Mouse (Mus musculus) hindbrain, embryonic 16.5 days (tissue): ENCODE measurements at regions not wholly inside any gene's neighbourhood (a gene's known extent, or its start where the extent isn't known, plus 50 kb on each side); places are given as distances from the start of the nearest gene placed in this dataset.
A peak's percentile ranks its signal among the peaks of the same experiment; 100 is the strongest.

Experiments used
- ATAC-seq: fragments of 200-750 bp; cut with Nextera tagmentation; 2 replicates; pipeline ENCODE4 v1.8.0; 2017; ENCODE audit warnings: moderate TSS enrichment, moderate library complexity
- H3K27ac ChIP-seq: fragments of 300-500 bp; sonication (generic); 2 replicates; pipeline ENCODE4 v1.5.1; 2014; ENCODE audit warnings: low read depth, mild to moderate bottlenecking, control low read depth, low read length, moderate library complexity
- H3K27me3 ChIP-seq: fragments of 300-500 bp; sonication (generic); replicated peaks from 2 replicates; pipeline ENCODE4 v1.6.1; 2014; ENCODE audit warnings: low read length; ENCODE audit not compliant: control insufficient read depth, insufficient read depth
- H3K36me3 ChIP-seq: fragments of 300-500 bp; sonication (generic); 2 replicates; pipeline ENCODE4 v1.6.1; 2014; ENCODE audit warnings: mild to moderate bottlenecking, low read length, moderate library complexity, mixed read lengths; ENCODE audit not compliant: control insufficient read depth, insufficient read depth
- H3K4me1 ChIP-seq: fragments of 300-500 bp; sonication (generic); 2 replicates; pipeline ENCODE4 v1.6.1; 2014; ENCODE audit warnings: low read depth, low read length; ENCODE audit not compliant: control insufficient read depth, insufficient read depth
- H3K4me2 ChIP-seq: fragments of 300-500 bp; sonication (generic); 2 replicates; pipeline ENCODE4 v1.6.1; 2014; ENCODE audit warnings: mild to moderate bottlenecking, low read length, control low read depth, moderate library complexity
- H3K4me3 ChIP-seq: fragments of 300-500 bp; sonication (generic); 2 replicates; pipeline ENCODE4 v1.5.1; 2014; ENCODE audit warnings: mild to moderate bottlenecking, low read length, control low read depth, moderate library complexity
- H3K9ac ChIP-seq: fragments of 300-500 bp; sonication (generic); 2 replicates; pipeline ENCODE4 v1.6.1; 2014; ENCODE audit warnings: low read depth, mild to moderate bottlenecking, control low read depth, low read length, moderate library complexity
- H3K9me3 ChIP-seq: fragments of 300-500 bp; sonication (generic); 2 replicates; pipeline ENCODE4 v1.6.1; 2014; ENCODE audit warnings: mild to moderate bottlenecking, low read length, moderate library complexity; ENCODE audit not compliant: control insufficient read depth
- WGBS: fragments of 180-500 bp; shearing (Covaris S2); extraction: QIAGEN DNeasy Blood & Tissue Kit; methylation state at CpG from one replicate; pipeline ENCODE4 v1.1.7; 2014; 5-methylcytosine and 5-hydroxymethylcytosine counted together

DNA sequence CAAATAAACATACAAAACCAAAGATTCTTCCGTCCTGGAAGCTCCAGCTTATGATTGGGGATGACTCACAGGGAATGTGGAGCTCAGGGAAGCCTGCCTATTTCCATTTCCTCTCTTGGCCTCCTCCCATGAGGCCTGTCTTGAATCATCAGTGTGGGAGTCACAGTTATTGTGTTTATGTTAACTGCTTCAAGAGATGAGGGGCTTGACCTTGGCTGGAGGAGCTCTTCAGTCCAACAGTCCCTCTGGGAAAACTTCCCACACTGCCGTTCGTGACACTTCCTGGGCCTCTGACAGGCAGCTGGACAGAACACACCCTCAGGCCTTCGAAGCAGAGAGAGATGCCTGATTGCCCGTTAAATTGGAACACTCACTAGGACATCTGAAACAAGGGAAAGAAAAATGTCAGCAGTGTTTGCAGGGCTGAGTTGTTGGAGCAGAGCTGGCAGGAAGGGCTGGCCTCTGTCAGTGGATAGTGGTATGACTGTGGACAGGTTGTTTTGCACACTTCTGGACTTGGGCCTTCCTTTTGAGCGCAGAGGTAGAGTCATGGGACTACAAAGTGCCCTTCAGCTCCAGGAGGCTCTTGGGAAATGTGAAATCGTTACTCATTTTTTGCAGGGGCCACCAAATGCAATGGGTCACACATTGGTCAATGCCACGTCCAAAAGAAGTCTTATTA lies 2105.5 kb upstream of the Lrrc6 start:
- Histone ChIP-seq H3K9me3 (no peaks in the 10 kb centered on the region), H3K36me3 (no peaks in the 10 kb centered on the region), H3K4me1 (no peaks in the 10 kb centered on the region), H3K4me3 (no peak overlapping the region), H3K4me2 (no peak overlapping the region), H3K27me3 (no peaks in the 10 kb centered on the region), H3K9ac (no peak overlapping the region), H3K27ac (no peak overlapping the region)
- ATAC-seq: peak; percentile 27; the same call in 1 of the 2 replicates
- WGBS: 64% methylated on average over 8 of the region's 8 CpGs

DNA sequence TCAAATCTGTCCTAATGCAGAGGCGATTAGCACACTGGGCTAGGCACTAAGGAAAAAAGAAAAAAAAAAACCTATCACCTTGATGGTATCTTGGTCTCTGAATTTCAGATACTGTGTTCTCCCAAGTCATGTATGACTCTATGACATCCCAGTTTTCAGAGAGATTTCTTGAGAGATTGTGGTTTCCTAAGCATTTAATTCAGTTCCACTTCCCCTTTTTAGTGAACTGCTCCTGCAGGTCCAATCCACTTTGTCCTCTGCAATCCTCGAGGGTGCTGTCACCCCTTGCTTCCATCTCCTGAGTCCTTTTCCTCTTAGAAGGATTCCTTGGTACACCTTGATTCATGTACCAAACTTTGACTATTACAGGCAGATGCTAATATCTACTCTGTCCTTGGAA lies 2104.8 kb upstream of the Lrrc6 start:
- H3K4me2 ChIP-seq: no peak overlapping the region
- H3K36me3 ChIP-seq: no peaks in the 10 kb centered on the region
- 93% methylated on average over 2 of the region's 2 CpGs for WGBS
- H3K27me3 ChIP-seq: no peaks in the 10 kb centered on the region
- no peak overlapping the region for H3K9ac ChIP-seq
- H3K27ac ChIP-seq: no peak overlapping the region
- no peaks in the 10 kb centered on the region for H3K4me1 ChIP-seq
- no peak overlapping the region for H3K4me3 ChIP-seq
- no peak for ATAC-seq
- no peaks in the 10 kb centered on the region for H3K9me3 ChIP-seq

DNA sequence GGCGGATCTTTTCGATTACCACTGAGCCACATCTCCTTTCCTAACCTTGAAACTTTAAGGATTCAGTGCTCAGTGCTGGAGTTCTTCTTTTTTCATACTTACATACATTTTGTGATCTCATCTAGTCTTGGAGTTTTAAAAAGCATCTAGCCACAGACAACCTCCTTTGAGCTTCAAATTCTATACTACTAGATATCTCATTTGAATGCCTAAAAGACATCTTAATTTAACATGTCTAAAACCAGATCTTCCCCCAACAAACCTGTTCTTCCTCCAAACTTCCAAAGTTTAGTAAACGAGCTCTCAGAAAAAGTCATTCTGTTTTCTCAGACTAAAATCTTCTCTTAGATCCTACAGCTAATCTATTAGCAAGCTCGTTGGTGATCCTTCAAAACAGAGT lies 2081.5 kb upstream of the Lrrc6 start:
- H3K9me3 ChIP-seq: no peaks in the 10 kb centered on the region
- H3K9ac ChIP-seq: no peak overlapping the region
- 90% methylated on average over 4 of the region's 4 CpGs for WGBS
- no peaks in the 10 kb centered on the region for H3K36me3 ChIP-seq
- H3K4me3 ChIP-seq: no peak overlapping the region
- no peak overlapping the region for H3K27ac ChIP-seq
- no peaks in the 10 kb centered on the region for H3K4me1 ChIP-seq
- no peak for ATAC-seq
- H3K27me3 ChIP-seq: no peaks in the 10 kb centered on the region
- H3K4me2 ChIP-seq: no peak overlapping the region

DNA sequence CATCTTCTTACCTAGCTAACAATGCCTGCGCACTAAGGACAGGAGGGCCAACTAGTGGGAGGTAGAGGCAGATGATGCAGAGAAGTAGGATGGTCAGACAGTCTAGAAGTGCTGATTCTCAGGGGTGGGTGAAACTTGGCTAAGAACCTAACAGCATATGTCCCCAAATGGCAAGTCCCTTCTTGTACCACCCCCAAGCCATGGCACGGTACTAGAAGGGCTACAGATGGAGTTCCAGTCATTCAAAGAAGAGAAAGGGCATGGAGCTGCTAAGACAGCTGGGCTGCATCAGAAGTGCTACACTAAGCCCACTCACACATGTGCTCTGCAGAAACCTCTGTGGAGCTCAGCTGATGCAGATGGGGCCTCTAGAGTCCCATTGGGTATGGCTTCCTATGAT lies 2078.8 kb upstream of the Lrrc6 start:
- Histone ChIP-seq H3K4me1 (no peaks in the 10 kb centered on the region), H3K9me3 (no peaks in the 10 kb centered on the region), H3K27me3 (no peaks in the 10 kb centered on the region), H3K36me3 (no peaks in the 10 kb centered on the region), H3K9ac (no peak overlapping the region), H3K27ac (no peak overlapping the region), H3K4me3 (no peak overlapping the region), H3K4me2 (no peak overlapping the region)
- ATAC-seq: no peak
- 95% methylated on average over 2 of the region's 2 CpGs for WGBS

DNA sequence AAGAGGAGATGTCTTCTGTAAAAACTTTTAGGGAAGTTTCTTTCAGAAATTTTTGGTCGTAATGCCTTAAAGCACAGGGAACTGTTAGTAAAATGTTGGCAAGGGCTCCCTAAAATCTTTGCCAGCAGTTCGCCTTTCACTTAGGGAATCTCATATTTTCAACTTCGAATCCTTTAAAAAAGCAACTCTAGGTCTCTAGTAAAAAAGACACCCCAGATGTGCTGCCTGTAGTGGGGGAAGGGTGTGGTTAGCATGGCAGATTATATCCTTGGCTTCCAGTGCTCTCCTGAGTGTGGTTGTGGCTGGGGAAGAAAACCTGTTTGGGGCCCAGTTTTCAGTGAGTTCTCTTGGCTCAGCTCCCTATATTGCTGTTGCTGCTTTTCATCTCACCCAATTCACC lies 2059.9 kb upstream of the Lrrc6 start:
- no peak overlapping the region for H3K4me3 ChIP-seq
- no peaks in the 10 kb centered on the region for H3K4me1 ChIP-seq
- 84% methylated on average over 3 of the region's 3 CpGs for WGBS
- H3K9ac ChIP-seq: no peak overlapping the region
- no peaks in the 10 kb centered on the region for H3K27me3 ChIP-seq
- no peak for ATAC-seq
- no peaks in the 10 kb centered on the region for H3K9me3 ChIP-seq
- no peak overlapping the region for H3K4me2 ChIP-seq
- no peak overlapping the region for H3K27ac ChIP-seq
- H3K36me3 ChIP-seq: no peaks in the 10 kb centered on the region

DNA sequence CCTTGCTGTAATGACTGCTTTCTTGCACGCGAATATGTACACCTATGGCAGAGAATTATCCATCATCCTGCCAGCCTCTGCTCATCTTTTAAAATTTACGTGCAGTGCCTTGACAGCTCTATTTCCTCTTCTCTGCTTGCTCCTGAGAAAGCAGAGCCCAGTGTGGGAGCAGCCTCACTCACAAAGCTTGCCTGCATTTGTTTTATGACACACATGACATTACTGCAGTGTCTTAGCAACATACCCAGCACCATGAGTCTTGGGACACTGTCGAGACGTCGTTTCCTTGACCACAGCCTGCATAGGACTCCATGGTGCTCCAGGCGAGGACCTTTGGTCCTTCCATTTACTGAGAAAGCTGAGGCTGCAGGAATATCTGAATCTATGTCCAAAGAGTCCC lies 2055.4 kb upstream of the Lrrc6 start:
- WGBS: 57% methylated on average over 7 of the region's 7 CpGs

DNA sequence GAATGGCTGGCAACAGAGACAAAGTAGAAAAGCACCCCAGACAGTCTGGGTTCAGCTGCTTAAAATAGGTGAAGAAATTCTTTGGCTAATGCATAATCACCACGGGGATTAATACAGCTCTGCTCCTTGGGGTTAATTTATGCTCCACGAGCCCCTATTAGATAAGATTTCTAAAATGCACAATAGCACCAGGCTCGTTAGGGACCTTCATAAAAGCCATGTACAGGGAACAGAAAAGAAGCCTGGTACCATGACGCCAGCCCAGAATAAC lies 2035.3 kb upstream of the Lrrc6 start:
- no peak for ATAC-seq
- H3K4me1 ChIP-seq: no peaks in the 10 kb centered on the region

More for the DNA sequence above, 2055.4 kb upstream of the Lrrc6 start:
- Histone ChIP-seq H3K9ac (no peak overlapping the region), H3K4me3 (no peak overlapping the region), H3K4me2 (no peak overlapping the region), H3K27me3 (no peaks in the 10 kb centered on the region), H3K27ac (no peak overlapping the region), H3K36me3 (no peaks in the 10 kb centered on the region), H3K9me3 (no peaks in the 10 kb centered on the region), H3K4me1 (no peaks in the 10 kb centered on the region)
- ATAC-seq: peak; percentile 56; the same call in 1 of the 2 replicates

DNA sequence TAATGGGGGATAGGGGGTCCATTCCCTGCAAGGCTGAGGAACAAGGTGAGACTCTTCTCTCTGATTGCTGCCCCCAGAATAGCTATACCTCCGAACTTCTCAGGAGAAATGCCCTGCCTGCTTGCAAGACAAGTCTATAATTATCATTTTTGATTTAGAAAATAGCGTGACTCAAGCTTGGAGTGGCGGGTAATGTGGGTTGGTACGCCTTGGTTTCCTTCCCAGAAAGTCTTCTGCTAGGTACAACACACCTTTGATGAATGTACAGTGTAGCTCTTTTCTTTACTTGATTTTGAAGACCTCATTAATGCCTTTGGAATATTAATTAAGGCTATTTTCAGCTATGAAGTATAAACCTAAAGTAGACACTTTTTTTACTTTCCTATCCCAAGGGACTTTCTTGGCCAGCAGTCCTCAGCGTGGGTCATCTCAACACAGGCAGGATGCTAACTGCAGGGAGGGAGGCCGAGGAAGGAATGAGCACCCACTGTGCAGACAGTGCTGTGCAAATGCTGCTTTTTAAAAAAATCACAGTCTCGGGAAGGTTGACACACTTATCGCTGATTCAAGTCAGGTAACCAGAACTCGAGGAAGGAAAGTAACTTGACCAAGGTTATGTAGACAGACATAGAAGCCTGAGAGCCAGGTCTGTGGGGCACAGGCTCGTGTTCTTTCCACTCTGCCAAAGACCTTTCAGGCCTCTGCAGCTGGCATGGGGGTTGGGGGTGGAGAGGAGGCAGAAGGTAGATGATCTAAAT lies 2034.8 kb upstream of the Lrrc6 start:
- Histone ChIP-seq H3K9ac (no peak overlapping the region), H3K4me1 (no peaks in the 10 kb centered on the region), H3K9me3 (no peaks in the 10 kb centered on the region), H3K27ac (no peak overlapping the region), H3K36me3 (no peaks in the 10 kb centered on the region), H3K4me3 (no peak overlapping the region), H3K27me3 (no peaks in the 10 kb centered on the region), H3K4me2 (no peak overlapping the region)
- ATAC-seq: no peak
- WGBS: 58% methylated on average over 10 of the region's 10 CpGs

More for the DNA sequence above, 2035.3 kb upstream of the Lrrc6 start:
- 29% methylated on average over 4 of the region's 4 CpGs for WGBS
- Histone ChIP-seq H3K4me3 (no peak overlapping the region), H3K4me2 (no peak overlapping the region), H3K27me3 (no peaks in the 10 kb centered on the region), H3K9ac (no peak overlapping the region), H3K27ac (no peak overlapping the region), H3K9me3 (no peaks in the 10 kb centered on the region), H3K36me3 (no peaks in the 10 kb centered on the region)

DNA sequence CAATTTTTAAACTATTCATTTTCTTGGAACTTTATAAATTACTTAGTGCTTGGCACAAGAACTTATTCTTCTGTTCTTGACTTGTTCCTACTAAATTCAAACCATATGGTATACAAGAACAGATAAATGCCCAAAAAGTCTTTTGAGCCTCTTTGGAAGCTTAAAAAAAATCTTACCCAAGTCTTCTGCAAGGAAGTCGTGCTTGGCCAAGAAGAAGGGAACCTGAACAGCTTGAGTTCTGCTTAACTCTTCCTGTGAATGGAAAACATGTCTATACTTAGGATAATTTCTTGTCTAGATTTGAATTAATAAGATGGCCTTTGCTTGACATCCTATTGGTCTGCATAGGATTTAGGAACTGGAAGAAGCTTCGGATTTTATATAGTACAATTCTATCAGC lies 2020.0 kb upstream of the Lrrc6 start:
- no peak overlapping the region for H3K9ac ChIP-seq
- WGBS: 82% methylated on average over 2 of the region's 2 CpGs
- H3K27ac ChIP-seq: no peak overlapping the region
- no peaks in the 10 kb centered on the region for H3K27me3 ChIP-seq
- no peak overlapping the region for H3K4me2 ChIP-seq
- no peaks in the 10 kb centered on the region for H3K9me3 ChIP-seq
- no peaks in the 10 kb centered on the region for H3K4me1 ChIP-seq
- no peak for ATAC-seq
- no peaks in the 10 kb centered on the region for H3K36me3 ChIP-seq
- H3K4me3 ChIP-seq: no peak overlapping the region
